Mouse (Mus musculus) limb, embryonic 13.5 days (tissue): ENCODE measurements at regions not wholly inside any gene's neighbourhood (a gene's known extent, or its start where the extent isn't known, plus 50 kb on each side); places are given as distances from the start of the nearest gene placed in this dataset.

Experiments
- ATAC-seq: fragments of 200-750 bp; cut with Nextera tagmentation; 2 replicates; pipeline ENCODE4 v1.8.0; 2017; ENCODE audit warnings: low read depth, moderate number of reproducible peaks, moderate TSS enrichment; ENCODE audit not compliant: low FRiP score
- H3K27ac ChIP-seq: fragments of 300-500 bp; sonication (generic); 2 replicates; pipeline ENCODE4 v1.5.1; 2015; ENCODE audit warnings: inconsistent platforms, mild to moderate bottlenecking, moderate library complexity
- H3K27me3 ChIP-seq: fragments of 300-500 bp; sonication (generic); 2 replicates; pipeline ENCODE4 v1.6.1; 2015; ENCODE audit warnings: mild to moderate bottlenecking, inconsistent platforms
- H3K36me3 ChIP-seq: fragments of 300-500 bp; sonication (generic); 2 replicates; pipeline ENCODE4 v1.6.1; 2015; ENCODE audit warnings: inconsistent platforms, mild to moderate bottlenecking, moderate library complexity
- H3K4me1 ChIP-seq: fragments of 300-500 bp; sonication (generic); 2 replicates; pipeline ENCODE4 v1.6.1; 2015; ENCODE audit warnings: inconsistent platforms
- H3K4me2 ChIP-seq: fragments of 300-500 bp; sonication (generic); replicated peaks from 2 replicates; pipeline ENCODE4 v1.6.1; 2015; ENCODE audit warnings: inconsistent platforms, mild to moderate bottlenecking, moderate library complexity
- H3K4me3 ChIP-seq: fragments of 300-500 bp; sonication (generic); 2 replicates; pipeline ENCODE4 v1.5.1; 2015; ENCODE audit warnings: moderate library complexity, mild to moderate bottlenecking, inconsistent platforms
- H3K9ac ChIP-seq: fragments of 300-500 bp; sonication (generic); 2 replicates; pipeline ENCODE4 v1.6.1; 2015; ENCODE audit warnings: mild to moderate bottlenecking, inconsistent platforms
- H3K9me3 ChIP-seq: fragments of 300-500 bp; sonication (generic); 2 replicates; pipeline ENCODE4 v1.6.1; 2016; ENCODE audit warnings: inconsistent platforms
- WGBS: fragments of 180-500 bp; shearing (Covaris S2); methylation state at CpG from one replicate; pipeline ENCODE4 v1.1.7; 2015; 5-methylcytosine and 5-hydroxymethylcytosine counted together

GRCm38 (mm10) chr10:46329052-46329451, 751.4 kb downstream of the Hace1 start:
- Histone ChIP-seq H3K27me3 (no peaks in the 10 kb centered on the region), H3K36me3 (no peaks in the 10 kb centered on the region), H3K9me3 (no peaks in the 10 kb centered on the region), H3K4me1 (no peaks in the 10 kb centered on the region), H3K4me3 (no peak overlapping the region), H3K27ac (no peak overlapping the region), H3K4me2 (no peak overlapping the region), H3K9ac (no peak overlapping the region)
- ATAC-seq = no peak
- 83% methylated on average over 1 of the region's 1 CpGs for WGBS

- Histone ChIP-seq H3K27ac (no peak overlapping the region), H3K27me3 (no peaks in the 10 kb centered on the region), H3K9ac (no peak overlapping the region), H3K4me1 (no peaks in the 10 kb centered on the region), H3K36me3 (no peaks in the 10 kb centered on the region), H3K4me2 (no peak overlapping the region), H3K9me3 (no peaks in the 10 kb centered on the region), H3K4me3 (no peak overlapping the region)
- no peak for ATAC-seq
Observed at GRCm38 (mm10) chr10:46331599-46332283, 754.1 kb downstream of the Hace1 start.

GRCm38 (mm10) chr10:46333231-46333630, 755.6 kb downstream of the Hace1 start:
- Histone ChIP-seq H3K27ac (no peak overlapping the region), H3K9me3 (no peaks in the 10 kb centered on the region), H3K4me2 (no peak overlapping the region), H3K9ac (no peak overlapping the region), H3K4me3 (no peak overlapping the region), H3K4me1 (no peaks in the 10 kb centered on the region), H3K27me3 (no peaks in the 10 kb centered on the region), H3K36me3 (no peaks in the 10 kb centered on the region)
- no peak for ATAC-seq

- 69% methylated on average over 4 of the region's 4 CpGs for WGBS
Observed at GRCm38 (mm10) chr10:46345315-46345714, 767.7 kb downstream of the Hace1 start.

GRCm38 (mm10) chr10:46349613-46350012, 772.0 kb downstream of the Hace1 start:
- no peaks in the 10 kb centered on the region for H3K27me3 ChIP-seq
- H3K9ac ChIP-seq = no peak overlapping the region
- H3K4me2 ChIP-seq = no peak overlapping the region
- no peak overlapping the region for H3K4me3 ChIP-seq
- no peaks in the 10 kb centered on the region for H3K9me3 ChIP-seq
- no peaks in the 10 kb centered on the region for H3K4me1 ChIP-seq
- H3K27ac ChIP-seq = no peak overlapping the region
- H3K36me3 ChIP-seq = no peaks in the 10 kb centered on the region
- ATAC-seq = no peak
- WGBS = 53% methylated on average over 4 of the region's 4 CpGs

More at GRCm38 (mm10) chr10:46345315-46345714, 767.7 kb downstream of the Hace1 start:
- no peaks in the 10 kb centered on the region for H3K36me3 ChIP-seq
- H3K9ac ChIP-seq = no peak overlapping the region
- no peaks in the 10 kb centered on the region for H3K4me1 ChIP-seq
- H3K27me3 ChIP-seq = no peaks in the 10 kb centered on the region
- no peak overlapping the region for H3K27ac ChIP-seq
- H3K4me2 ChIP-seq = no peak overlapping the region
- no peaks in the 10 kb centered on the region for H3K9me3 ChIP-seq
- H3K4me3 ChIP-seq = no peak overlapping the region
- ATAC-seq = no peak

GRCm38 (mm10) chr10:46350196-46350595, 772.6 kb downstream of the Hace1 start:
- H3K36me3 ChIP-seq = no peaks in the 10 kb centered on the region
- WGBS = 44% methylated on average over 2 of the region's 2 CpGs
- H3K27me3 ChIP-seq = no peaks in the 10 kb centered on the region
- H3K4me2 ChIP-seq = no peak overlapping the region
- no peak overlapping the region for H3K9ac ChIP-seq
- no peak for ATAC-seq
- no peak overlapping the region for H3K4me3 ChIP-seq
- H3K4me1 ChIP-seq = no peaks in the 10 kb centered on the region
- no peak overlapping the region for H3K27ac ChIP-seq
- H3K9me3 ChIP-seq = no peaks in the 10 kb centered on the region

GRCm38 (mm10) chr10:46356775-46357174, 779.1 kb downstream of the Hace1 start:
- Histone ChIP-seq H3K4me2 (no peak overlapping the region), H3K4me3 (no peak overlapping the region), H3K4me1 (no peaks in the 10 kb centered on the region), H3K27me3 (no peaks in the 10 kb centered on the region), H3K9me3 (no peaks in the 10 kb centered on the region), H3K27ac (no peak overlapping the region), H3K9ac (no peak overlapping the region), H3K36me3 (no peaks in the 10 kb centered on the region)
- WGBS = 53% methylated on average over 1 of the region's 1 CpGs
- ATAC-seq = no peak

GRCm38 (mm10) chr10:46373715-46374475, 796.3 kb downstream of the Hace1 start:
- no peaks in the 10 kb centered on the region for H3K4me1 ChIP-seq
- H3K27ac ChIP-seq = no peak overlapping the region
- no peak overlapping the region for H3K4me2 ChIP-seq
- no peak overlapping the region for H3K4me3 ChIP-seq
- no peak overlapping the region for H3K9ac ChIP-seq
- H3K9me3 ChIP-seq = no peaks in the 10 kb centered on the region
- H3K27me3 ChIP-seq = no peaks in the 10 kb centered on the region
- no peak for ATAC-seq
- no peaks in the 10 kb centered on the region for H3K36me3 ChIP-seq
- WGBS = 53% methylated on average over 7 of the region's 7 CpGs

GRCm38 (mm10) chr10:46374646-46375045, 797.0 kb downstream of the Hace1 start:
- no peak overlapping the region for H3K9ac ChIP-seq
- no peaks in the 10 kb centered on the region for H3K36me3 ChIP-seq
- H3K27me3 ChIP-seq = no peaks in the 10 kb centered on the region
- no peak for ATAC-seq
- 90% methylated on average over 3 of the region's 3 CpGs for WGBS
- no peaks in the 10 kb centered on the region for H3K4me1 ChIP-seq
- no peak overlapping the region for H3K4me3 ChIP-seq
- no peaks in the 10 kb centered on the region for H3K9me3 ChIP-seq
- no peak overlapping the region for H3K27ac ChIP-seq
- no peak overlapping the region for H3K4me2 ChIP-seq

GRCm38 (mm10) chr10:46397089-46397488, 819.5 kb downstream of the Hace1 start:
- no peak overlapping the region for H3K9ac ChIP-seq
- no peak overlapping the region for H3K4me3 ChIP-seq
- 68% methylated on average over 4 of the region's 4 CpGs for WGBS
- H3K36me3 ChIP-seq = no peaks in the 10 kb centered on the region
- H3K4me1 ChIP-seq = no peaks in the 10 kb centered on the region
- H3K27ac ChIP-seq = no peak overlapping the region
- no peaks in the 10 kb centered on the region for H3K9me3 ChIP-seq
- ATAC-seq = no peak
- no peaks in the 10 kb centered on the region for H3K27me3 ChIP-seq
- no peak overlapping the region for H3K4me2 ChIP-seq

GRCm38 (mm10) chr10:46403883-46404282, 826.3 kb downstream of the Hace1 start:
- WGBS = 75% methylated on average over 2 of the region's 2 CpGs
- H3K9ac ChIP-seq = no peak overlapping the region
- no peak overlapping the region for H3K27ac ChIP-seq
- no peaks in the 10 kb centered on the region for H3K4me1 ChIP-seq
- no peak overlapping the region for H3K4me3 ChIP-seq
- H3K27me3 ChIP-seq = no peaks in the 10 kb centered on the region
- no peaks in the 10 kb centered on the region for H3K9me3 ChIP-seq
- no peaks in the 10 kb centered on the region for H3K36me3 ChIP-seq
- ATAC-seq = no peak
- no peak overlapping the region for H3K4me2 ChIP-seq
